Mouse (Mus musculus): ENCODE results near the gene Slc16a10. TPM values are rescaled to one million over a fixed set of nuclear protein-coding genes. Genes with fewer than 3 reads are reported as not detected.

Gene Slc16a10
- polyA plus RNA-seq, 1 experiment from 2014 or later, result 2.7 TPM

GRCm38 (mm10) chr10:40125200-40125599 lies 16.9 kb downstream of the Slc16a10 start:
- no peak overlapping the region for H3K9ac ChIP-seq
- 94% methylated on average over 9 of the region's 9 CpGs for WGBS

DNA sequence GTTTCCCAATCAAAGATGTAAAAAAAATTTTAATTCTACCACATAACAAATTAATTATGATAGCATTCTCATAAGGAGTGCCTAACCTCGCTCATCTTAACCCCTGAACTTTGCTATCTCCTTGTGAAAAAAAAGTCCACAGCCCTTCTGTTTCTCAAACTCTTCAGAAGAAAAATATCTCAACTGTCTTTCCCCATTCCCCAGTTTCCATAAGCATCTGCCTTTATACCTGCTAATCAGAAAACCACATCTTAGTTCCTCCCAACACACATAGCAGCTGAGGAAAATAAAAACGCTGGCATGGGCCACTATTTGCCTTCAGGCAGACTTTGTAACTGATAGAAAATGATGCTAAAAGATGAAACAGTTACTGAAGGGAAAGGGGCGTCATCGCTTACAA lies 17.5 kb downstream of the Slc16a10 start:
- Histone ChIP-seq H3K27ac (replicated peaks) (no peak overlapping the region), H3K36me3 (no peaks in the 10 kb centered on the region), H3K4me1 (replicated peaks) (no peaks in the 10 kb centered on the region), H3K9ac (no peak overlapping the region), H3K4me2 (no peak overlapping the region), H3K4me3 (no peak overlapping the region), H3K27me3 (no peaks in the 10 kb centered on the region), H3K9me3 (no peaks in the 10 kb centered on the region)
- ATAC-seq (ENCODE audit: low read depth), result no peak
- 88% methylated on average over 4 of the region's 4 CpGs for WGBS

More at GRCm38 (mm10) chr10:40125200-40125599, 16.9 kb downstream of the Slc16a10 start:
- no peak for ATAC-seq (ENCODE audit: low read depth)
- Histone ChIP-seq H3K9me3 (no peaks in the 10 kb centered on the region), H3K4me3 (no peak overlapping the region), H3K4me1 (replicated peaks) (no peaks in the 10 kb centered on the region), H3K4me2 (no peak overlapping the region), H3K27me3 (no peaks in the 10 kb centered on the region), H3K36me3 (no peaks in the 10 kb centered on the region), H3K27ac (replicated peaks) (no peak overlapping the region)

GRCm38 (mm10) chr10:40124096-40124495 lies 18.0 kb downstream of the Slc16a10 start:
- Histone ChIP-seq H3K9me3 (no peaks in the 10 kb centered on the region), H3K9ac (no peak overlapping the region), H3K27ac (replicated peaks) (no peak overlapping the region), H3K4me1 (replicated peaks) (no peaks in the 10 kb centered on the region), H3K36me3 (no peaks in the 10 kb centered on the region), H3K4me3 (no peak overlapping the region), H3K27me3 (no peaks in the 10 kb centered on the region), H3K4me2 (no peak overlapping the region)
- 92% methylated on average over 2 of the region's 2 CpGs for WGBS
- no peak for ATAC-seq (ENCODE audit: low read depth)

- Histone ChIP-seq H3K36me3 (no peaks in the 10 kb centered on the region), H3K4me2 (no peak overlapping the region), H3K27me3 (no peaks in the 10 kb centered on the region), H3K4me3 (no peak overlapping the region), H3K27ac (replicated peaks) (no peak overlapping the region), H3K4me1 (replicated peaks) (no peaks in the 10 kb centered on the region), H3K9ac (no peak overlapping the region), H3K9me3 (no peaks in the 10 kb centered on the region)
- ATAC-seq (ENCODE audit: low read depth), result no peak
- 82% methylated on average over 3 of the region's 3 CpGs for WGBS
These were observed 22.6 kb downstream of the Slc16a10 start for GRCm38 (mm10) chr10:40119466-40119865.

- no peak for ATAC-seq (ENCODE audit: low read depth)
These were observed 23.2 kb downstream of the Slc16a10 start for GRCm38 (mm10) chr10:40118743-40119387.

GRCm38 (mm10) chr10:40113517-40114085 lies 28.5 kb downstream of the Slc16a10 start:
- H3K27ac ChIP-seq (replicated peaks), result no peak overlapping the region
- no peaks in the 10 kb centered on the region for H3K36me3 ChIP-seq
- no peak for ATAC-seq (ENCODE audit: low read depth)
- H3K9ac ChIP-seq, result no peak overlapping the region
- no peaks in the 10 kb centered on the region for H3K4me1 ChIP-seq (replicated peaks)
- no peak overlapping the region for H3K4me2 ChIP-seq
- no peak overlapping the region for H3K4me3 ChIP-seq
- 83% methylated on average over 7 of the region's 7 CpGs for WGBS
- no peaks in the 10 kb centered on the region for H3K27me3 ChIP-seq
- H3K9me3 ChIP-seq, result no peaks in the 10 kb centered on the region

More at GRCm38 (mm10) chr10:40118743-40119387, 23.2 kb downstream of the Slc16a10 start:
- no peaks in the 10 kb centered on the region for H3K27me3 ChIP-seq
- no peak overlapping the region for H3K4me2 ChIP-seq
- H3K27ac ChIP-seq (replicated peaks), result no peak overlapping the region
- no peaks in the 10 kb centered on the region for H3K4me1 ChIP-seq (replicated peaks)
- H3K9ac ChIP-seq, result no peak overlapping the region
- H3K9me3 ChIP-seq, result no peaks in the 10 kb centered on the region
- no peak overlapping the region for H3K4me3 ChIP-seq
- 86% methylated on average over 5 of the region's 5 CpGs for WGBS
- H3K36me3 ChIP-seq, result no peaks in the 10 kb centered on the region

GRCm38 (mm10) chr10:40112256-40112655 lies 29.8 kb downstream of the Slc16a10 start:
- Histone ChIP-seq H3K4me3 (no peak overlapping the region), H3K9ac (no peak overlapping the region), H3K4me2 (no peak overlapping the region), H3K4me1 (replicated peaks) (no peaks in the 10 kb centered on the region), H3K27ac (replicated peaks) (no peak overlapping the region), H3K27me3 (no peaks in the 10 kb centered on the region), H3K36me3 (no peaks in the 10 kb centered on the region), H3K9me3 (no peaks in the 10 kb centered on the region)
- ATAC-seq (ENCODE audit: low read depth), result no peak
- WGBS, result 84% methylated on average over 10 of the region's 10 CpGs

GRCm38 (mm10) chr10:40109520-40109919 lies 32.5 kb downstream of the Slc16a10 start:
- ATAC-seq (ENCODE audit: low read depth), result no peak
- Histone ChIP-seq H3K4me3 (no peak overlapping the region), H3K9ac (no peak overlapping the region), H3K4me2 (no peak overlapping the region), H3K4me1 (replicated peaks) (no peaks in the 10 kb centered on the region), H3K36me3 (no peaks in the 10 kb centered on the region), H3K27me3 (no peaks in the 10 kb centered on the region), H3K9me3 (no peaks in the 10 kb centered on the region), H3K27ac (replicated peaks) (no peak overlapping the region)
- 89% methylated on average over 5 of the region's 5 CpGs for WGBS

- Histone ChIP-seq H3K4me2 (no peak overlapping the region), H3K4me1 (replicated peaks) (no peaks in the 10 kb centered on the region), H3K36me3 (no peaks in the 10 kb centered on the region), H3K9ac (no peak overlapping the region), H3K27me3 (no peaks in the 10 kb centered on the region), H3K27ac (replicated peaks) (no peak overlapping the region), H3K9me3 (no peaks in the 10 kb centered on the region), H3K4me3 (no peak overlapping the region)
- WGBS, result 90% methylated on average over 8 of the region's 8 CpGs
- ATAC-seq (ENCODE audit: low read depth), result no peak
These were observed 33.1 kb downstream of the Slc16a10 start for GRCm38 (mm10) chr10:40108992-40109391.

DNA sequence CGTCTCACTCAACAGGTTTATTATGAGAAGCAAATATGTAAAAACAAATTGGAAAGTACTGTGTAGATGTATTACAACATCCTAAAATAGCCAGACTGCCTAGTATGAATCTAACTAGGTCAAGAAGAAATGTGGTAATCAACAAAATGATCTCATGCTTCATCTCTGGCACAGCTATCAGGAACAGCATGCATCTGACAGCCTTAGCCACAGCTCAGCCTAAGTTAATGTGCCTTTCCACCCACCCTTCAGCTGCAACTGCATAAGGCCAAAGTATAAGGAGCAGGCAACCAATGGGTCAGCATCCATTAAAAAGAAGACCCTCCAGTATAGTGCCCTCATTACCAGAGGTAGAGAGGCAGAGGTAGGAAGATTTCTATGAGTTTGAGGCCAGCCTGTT lies 34.1 kb downstream of the Slc16a10 start:
- Histone ChIP-seq H3K9ac (no peak overlapping the region), H3K4me2 (no peak overlapping the region), H3K36me3 (no peaks in the 10 kb centered on the region), H3K4me3 (no peak overlapping the region), H3K4me1 (replicated peaks) (no peaks in the 10 kb centered on the region), H3K9me3 (no peaks in the 10 kb centered on the region), H3K27ac (replicated peaks) (no peak overlapping the region), H3K27me3 (no peaks in the 10 kb centered on the region)
- WGBS, result 92% methylated on average over 1 of the region's 1 CpGs
- ATAC-seq (ENCODE audit: low read depth), result no peak

DNA sequence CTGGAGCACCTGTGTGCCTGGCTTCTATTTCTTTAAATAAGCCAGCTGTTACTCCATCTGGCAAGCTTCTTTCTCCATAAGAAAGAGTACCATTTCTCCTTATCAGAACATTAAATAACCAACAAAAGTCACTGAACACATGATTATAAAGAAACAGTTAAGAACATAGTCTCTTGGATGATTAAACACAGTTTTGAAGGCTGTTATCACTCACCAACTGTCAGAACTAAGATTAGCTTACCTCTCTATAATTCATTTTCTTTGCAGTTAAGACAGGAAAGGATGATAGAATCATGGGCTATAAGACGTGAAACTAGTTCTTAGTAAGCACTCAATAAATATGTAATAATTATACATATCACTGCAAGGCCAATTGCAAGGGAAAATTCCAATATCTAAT lies 36.9 kb downstream of the Slc16a10 start:
- no peak for ATAC-seq (ENCODE audit: low read depth)
- Histone ChIP-seq H3K4me2 (no peak overlapping the region), H3K36me3 (no peaks in the 10 kb centered on the region), H3K9ac (no peak overlapping the region), H3K9me3 (no peaks in the 10 kb centered on the region), H3K27ac (replicated peaks) (no peak overlapping the region), H3K27me3 (no peaks in the 10 kb centered on the region), H3K4me1 (replicated peaks) (no peaks in the 10 kb centered on the region), H3K4me3 (no peak overlapping the region)
- WGBS, result 92% methylated on average over 1 of the region's 1 CpGs

DNA sequence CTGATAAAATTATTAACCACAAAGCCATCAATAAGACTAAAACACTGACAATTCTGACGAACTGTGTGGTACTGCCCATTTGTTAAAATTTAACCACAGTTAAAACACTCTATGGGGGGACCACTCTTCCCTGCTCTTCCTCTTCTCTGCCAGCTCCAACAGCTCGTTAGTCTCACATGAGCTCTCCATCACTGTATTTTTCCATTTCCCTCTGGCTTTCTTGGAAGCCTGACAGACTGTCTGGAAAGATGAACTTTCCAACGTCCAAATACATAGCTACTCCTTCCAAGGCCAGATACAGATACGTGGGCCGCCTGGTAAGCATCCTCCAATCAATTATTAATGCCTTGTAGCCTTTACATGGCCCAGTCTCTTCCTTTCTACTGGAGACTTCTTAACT lies 38.3 kb downstream of the Slc16a10 start:
- no peak for ATAC-seq (ENCODE audit: low read depth)

DNA sequence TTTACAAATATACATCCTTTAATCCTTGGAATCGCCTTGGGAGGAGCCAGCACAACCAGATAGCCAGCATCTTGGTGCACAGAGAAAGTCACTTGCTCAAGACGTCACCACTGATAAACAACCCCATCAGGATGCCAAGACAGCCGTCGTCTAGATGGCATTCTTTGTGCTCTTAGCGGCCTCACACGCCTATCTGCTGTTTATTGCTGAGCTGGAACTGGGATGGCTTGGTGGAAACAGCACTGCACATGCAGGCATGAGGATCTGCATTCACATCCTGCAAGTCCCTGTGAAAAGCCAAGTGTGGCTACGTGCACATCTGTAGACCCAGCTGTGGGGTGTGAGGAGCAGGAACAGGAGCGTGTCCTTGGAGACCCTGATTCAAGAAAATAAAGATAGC lies 39.1 kb downstream of the Slc16a10 start:
- Histone ChIP-seq H3K4me3 (no peak overlapping the region), H3K27me3 (no peaks in the 10 kb centered on the region), H3K9ac (no peak overlapping the region), H3K36me3 (no peaks in the 10 kb centered on the region), H3K4me1 (replicated peaks) (no peaks in the 10 kb centered on the region), H3K4me2 (no peak overlapping the region), H3K9me3 (no peaks in the 10 kb centered on the region), H3K27ac (replicated peaks) (no peak overlapping the region)
- no peak for ATAC-seq (ENCODE audit: low read depth)
- WGBS, result 40% methylated on average over 8 of the region's 8 CpGs

More for the DNA sequence above, 38.3 kb downstream of the Slc16a10 start:
- 57% methylated on average over 5 of the region's 5 CpGs for WGBS
- Histone ChIP-seq H3K4me2 (no peak overlapping the region), H3K4me1 (replicated peaks) (no peaks in the 10 kb centered on the region), H3K4me3 (no peak overlapping the region), H3K36me3 (no peaks in the 10 kb centered on the region), H3K27me3 (no peaks in the 10 kb centered on the region), H3K9me3 (no peaks in the 10 kb centered on the region), H3K9ac (no peak overlapping the region), H3K27ac (replicated peaks) (no peak overlapping the region)
